Mouse (Mus musculus): ENCODE results near the gene Zfp575. TPM values are rescaled to one million over a fixed set of nuclear protein-coding genes. Genes with fewer than 3 reads are reported as not detected.

Zfp575 gene
- polyA plus RNA-seq, 1 experiment from 2014 or later, result 0.69 TPM

- Histone ChIP-seq H3K36me3 (peaks cover 29% of the 10 kb centered on the region), H3K27ac (ENCODE audit: poor library complexity, severe bottlenecking) (no peak overlapping the region), H3K9ac (no peak overlapping the region), H3K4me2 (no peak overlapping the region), H3K27me3 (replicated peaks) (peaks cover 6% of the 10 kb centered on the region), H3K9me3 (replicated peaks) (0 out of 2 replicates have a peak, but pooled peaks cover 4% of the 10 kb centered on the region), H3K4me3 (no peak overlapping the region), H3K4me1 (replicated peaks) (peaks cover 7% of the 10 kb centered on the region)
- no peak for ATAC-seq (ENCODE audit: insufficient number of reproducible peaks, low FRiP score)
- 78% methylated on average over 5 of the region's 5 CpGs for WGBS
These were observed 48.7 kb downstream of the Zfp575 start for GRCm38 (mm10) chr7:24538701-24539100.

GRCm38 (mm10) chr7:24538154-24538553, 49.3 kb downstream of the Zfp575 start:
- H3K4me3 ChIP-seq, result no peak overlapping the region
- no peak overlapping the region for H3K4me2 ChIP-seq
- H3K27me3 ChIP-seq (replicated peaks), result peaks cover 11% of the 10 kb centered on the region
- H3K4me1 ChIP-seq (replicated peaks), result peaks cover 9% of the 10 kb centered on the region
- 36% methylated on average over 5 of the region's 5 CpGs for WGBS
- peaks cover 34% of the 10 kb centered on the region for H3K36me3 ChIP-seq
- no peak overlapping the region for H3K9ac ChIP-seq
- no peak for ATAC-seq (ENCODE audit: insufficient number of reproducible peaks, low FRiP score)
- H3K27ac ChIP-seq (ENCODE audit: poor library complexity, severe bottlenecking), result no peak overlapping the region
- H3K9me3 ChIP-seq (replicated peaks), result 0 out of 2 replicates have a peak, but pooled peaks cover 4% of the 10 kb centered on the region

GRCm38 (mm10) chr7:24537591-24537990, 49.9 kb downstream of the Zfp575 start:
- 82% methylated on average over 5 of the region's 5 CpGs for WGBS
- H3K9ac ChIP-seq, result no peak overlapping the region
- peaks cover 14% of the 10 kb centered on the region for H3K27me3 ChIP-seq (replicated peaks)
- no peak overlapping the region for H3K4me2 ChIP-seq
- no peak for ATAC-seq (ENCODE audit: insufficient number of reproducible peaks, low FRiP score)
- H3K36me3 ChIP-seq, result peaks cover 37% of the 10 kb centered on the region
- H3K27ac ChIP-seq (ENCODE audit: poor library complexity, severe bottlenecking), result no peak overlapping the region
- 0 out of 2 replicates have a peak, but pooled peaks cover 4% of the 10 kb centered on the region for H3K9me3 ChIP-seq (replicated peaks)
- H3K4me3 ChIP-seq, result no peak overlapping the region
- peaks cover 9% of the 10 kb centered on the region for H3K4me1 ChIP-seq (replicated peaks)

GRCm38 (mm10) chr7:24537081-24537480, 50.4 kb downstream of the Zfp575 start:
- Histone ChIP-seq H3K36me3 (peaks cover 39% of the 10 kb centered on the region), H3K27me3 (replicated peaks) (peaks cover 14% of the 10 kb centered on the region), H3K27ac (ENCODE audit: poor library complexity, severe bottlenecking) (no peak overlapping the region), H3K9me3 (replicated peaks) (0 out of 2 replicates have a peak, but pooled peaks cover 4% of the 10 kb centered on the region), H3K9ac (no peak overlapping the region), H3K4me3 (no peak overlapping the region), H3K4me1 (replicated peaks) (peaks cover 12% of the 10 kb centered on the region), H3K4me2 (no peak overlapping the region)
- WGBS, result 83% methylated on average over 4 of the region's 4 CpGs
- no peak for ATAC-seq (ENCODE audit: insufficient number of reproducible peaks, low FRiP score)

GRCm38 (mm10) chr7:24534301-24534700, 53.1 kb downstream of the Zfp575 start:
- no peak for ATAC-seq (ENCODE audit: insufficient number of reproducible peaks, low FRiP score)
- peaks cover 20% of the 10 kb centered on the region for H3K4me1 ChIP-seq (replicated peaks)
- no peak overlapping the region for H3K27ac ChIP-seq (ENCODE audit: poor library complexity, severe bottlenecking)
- peaks cover 39% of the 10 kb centered on the region for H3K36me3 ChIP-seq
- 0 out of 2 replicates have a peak overlapping the region, but pooled peaks have one; percentile 38 for H3K9ac ChIP-seq
- H3K4me2 ChIP-seq, result peak overlapping the region; percentile 51
- peak overlapping the region; percentile 6; the same call in 1 of the 2 replicates for H3K4me3 ChIP-seq
- 0 out of 2 replicates have a peak, but pooled peaks cover 3% of the 10 kb centered on the region for H3K9me3 ChIP-seq (replicated peaks)
- WGBS, result 36% methylated on average over 19 of the region's 19 CpGs
- H3K27me3 ChIP-seq (replicated peaks), result peaks cover 14% of the 10 kb centered on the region

Other genes starting within 250 kb of the Zfp575 start
- gene Lypd5, start 238.4 kb downstream of the Zfp575 start, polyA plus RNA-seq (2016; fragmentation: Nextera tagmentation; extraction: Ambion mirVana), result not detected in 2 replicates
- 6.9 and 7.8 TPM in 2 replicates for gene Kcnn4, start 217.4 kb downstream of the Zfp575 start, polyA plus RNA-seq (2016; fragmentation: Nextera tagmentation; extraction: Ambion mirVana)
- gene Smg9, start 188.0 kb downstream of the Zfp575 start, polyA plus RNA-seq (2016; fragmentation: Nextera tagmentation; extraction: Ambion mirVana), result 21.4 and 21.6 TPM in 2 replicates
- gene Irgc1, start 135.3 kb downstream of the Zfp575 start, polyA plus RNA-seq (2016; fragmentation: Nextera tagmentation; extraction: Ambion mirVana), result not detected in 2 replicates
- 5.6 and 8.8 TPM in 2 replicates for gene Plaur, start 125.2 kb downstream of the Zfp575 start, polyA plus RNA-seq (2016; fragmentation: Nextera tagmentation; extraction: Ambion mirVana)
- 0.65 and 0.81 TPM in 2 replicates for gene Cadm4, start 105.6 kb downstream of the Zfp575 start, polyA plus RNA-seq (2016; fragmentation: Nextera tagmentation; extraction: Ambion mirVana)
- gene Zfp428, start 80.6 kb downstream of the Zfp575 start, polyA plus RNA-seq (2016; fragmentation: Nextera tagmentation; extraction: Ambion mirVana), result 31.9 and 35.8 TPM in 2 replicates
- 0.37 and 0.40 TPM in 2 replicates for gene AC161166.1, start 75.2 kb downstream of the Zfp575 start, polyA plus RNA-seq (2016; fragmentation: Nextera tagmentation; extraction: Ambion mirVana)
- 9.0 TPM in 2 replicates for gene Irgq, start 57.0 kb downstream of the Zfp575 start, polyA plus RNA-seq (2016; fragmentation: Nextera tagmentation; extraction: Ambion mirVana)
- gene Pinlyp, start 41.5 kb downstream of the Zfp575 start, polyA plus RNA-seq (2016; fragmentation: Nextera tagmentation; extraction: Ambion mirVana), result not detected in 2 replicates
- gene Xrcc1, start 41.4 kb downstream of the Zfp575 start, polyA plus RNA-seq (2016; fragmentation: Nextera tagmentation; extraction: Ambion mirVana), result 70.5 and 71.7 TPM in 2 replicates
- 17.6 and 19.2 TPM in 2 replicates for gene Ethe1, start 98 bp downstream of the Zfp575 start, polyA plus RNA-seq (2016; fragmentation: Nextera tagmentation; extraction: Ambion mirVana)
- not detected in 2 replicates for gene Phldb3, start 23.1 kb upstream of the Zfp575 start, polyA plus RNA-seq (2016; fragmentation: Nextera tagmentation; extraction: Ambion mirVana)
- 0.10 and 0.15 TPM in 2 replicates for gene Lypd3, start 48.9 kb upstream of the Zfp575 start, polyA plus RNA-seq (2016; fragmentation: Nextera tagmentation; extraction: Ambion mirVana)
- not detected in 2 replicates for gene Tex101, start 89.0 kb upstream of the Zfp575 start, polyA plus RNA-seq (2016; fragmentation: Nextera tagmentation; extraction: Ambion mirVana)
- gene BC049730, start 121.6 kb upstream of the Zfp575 start, polyA plus RNA-seq (2016; fragmentation: Nextera tagmentation; extraction: Ambion mirVana), result not detected in 2 replicates
- gene Gm4763, start 139.3 kb upstream of the Zfp575 start, polyA plus RNA-seq (2016; fragmentation: Nextera tagmentation; extraction: Ambion mirVana), result not detected in 2 replicates
- 0.06 TPM in 1 of 2 replicates, not detected in the other for gene Cd177, start 172.7 kb upstream of the Zfp575 start, polyA plus RNA-seq (2016; fragmentation: Nextera tagmentation; extraction: Ambion mirVana)
- not detected in 2 replicates for gene Ceacam10, start 189.6 kb upstream of the Zfp575 start, polyA plus RNA-seq (2016; fragmentation: Nextera tagmentation; extraction: Ambion mirVana)